Mouse (Mus musculus): ENCODE measurements around the gene Sirpb1b. TPM values are rescaled to one million over a fixed set of nuclear protein-coding genes. Genes with fewer than 3 reads are reported as not detected.
"Not testable (repeated sequence)": the region's sequence is repeated elsewhere in the genome, so short reads cannot be mapped to it uniquely, and the experiment has no call there.

Gene Sirpb1b
- total RNA-seq (2021): not detected
- long read RNA-seq, experiment 1: 0 reads
- long read RNA-seq, experiment 2: 0 reads

- not testable (repeated sequence) for DNase-seq (ENCODE audit: low spot score in 2 of 2); H3K27ac ChIP-seq; H3K4me3 ChIP-seq
These were observed at the start of gene Sirpb1b for GRCm38 (mm10) chr3:15574887-15575286. Gene Sirpb1b, minus strand, starts transcription at chr3:15575065.

GRCm38 (mm10) chr3:15590377-15591117 is 15.7 kb upstream of the Sirpb1b start:
- DNase-seq (ENCODE audit: low spot score in 2 of 2); H3K27ac ChIP-seq; H3K4me3 ChIP-seq: not testable (repeated sequence)

GRCm38 (mm10) chr3:15586665-15587064 is 11.8 kb upstream of the Sirpb1b start:
- H3K27ac ChIP-seq; H3K4me3 ChIP-seq; DNase-seq (ENCODE audit: low spot score in 2 of 2): not testable (repeated sequence)

GRCm38 (mm10) chr3:15583452-15583851 is 8.6 kb upstream of the Sirpb1b start:
- no peak for DNase-seq (ENCODE audit: low spot score in 2 of 2)
- TF ChIP-seq CTCF (conservative IDR thresholded peaks at IDR 0.05): no peak
- Histone ChIP-seq H3K4me3 (no peak overlapping the region), H3K27ac (no peak overlapping the region)

GRCm38 (mm10) chr3:15582948-15583347 is 8.1 kb upstream of the Sirpb1b start:
- not testable (repeated sequence) for H3K4me3 ChIP-seq; DNase-seq (ENCODE audit: low spot score in 2 of 2); H3K27ac ChIP-seq

- not testable (repeated sequence) for H3K4me3 ChIP-seq; DNase-seq (ENCODE audit: low spot score in 2 of 2); H3K27ac ChIP-seq
These were observed 1.6 kb upstream of the Sirpb1b start for GRCm38 (mm10) chr3:15576466-15576865.

GRCm38 (mm10) chr3:15528589-15528988 is 46.3 kb downstream of the Sirpb1b start:
- TF ChIP-seq CTCF (conservative IDR thresholded peaks at IDR 0.05): no peak
- no peak for DNase-seq (ENCODE audit: low spot score in 2 of 2)
- Histone ChIP-seq H3K4me3 (no peak overlapping the region), H3K27ac (no peak overlapping the region)

GRCm38 (mm10) chr3:15513608-15514007 is 61.3 kb downstream of the Sirpb1b start:
- not testable (repeated sequence) for H3K4me3 ChIP-seq; H3K27ac ChIP-seq; DNase-seq (ENCODE audit: low spot score in 2 of 2)

- not testable (repeated sequence) for H3K4me3 ChIP-seq; H3K27ac ChIP-seq; DNase-seq (ENCODE audit: low spot score in 2 of 2)
These were observed 67.0 kb downstream of the Sirpb1b start for GRCm38 (mm10) chr3:15507792-15508321.

- H3K4me3 ChIP-seq; H3K27ac ChIP-seq; DNase-seq (ENCODE audit: low spot score in 2 of 2): not testable (repeated sequence)
These were observed 100.0 kb downstream of the Sirpb1b start for GRCm38 (mm10) chr3:15474831-15475230.

- DNase-seq (ENCODE audit: low spot score in 2 of 2); H3K4me3 ChIP-seq; H3K27ac ChIP-seq: not testable (repeated sequence)
These were observed 104.7 kb downstream of the Sirpb1b start for GRCm38 (mm10) chr3:15470158-15470557.

Other genes with a start within 250 kb of the Sirpb1b start
- gene Gm9733, start 242.8 kb downstream of the Sirpb1b start, total RNA-seq (2021): not detected
- gene Sirpb1a, start 148.5 kb downstream of the Sirpb1b start, total RNA-seq (2021): not detected

Data from layer of hippocampus, adult 2 months (tissue).